ENCODE assay signal across 8 mouse cellular contexts in the genomic region with DNA sequence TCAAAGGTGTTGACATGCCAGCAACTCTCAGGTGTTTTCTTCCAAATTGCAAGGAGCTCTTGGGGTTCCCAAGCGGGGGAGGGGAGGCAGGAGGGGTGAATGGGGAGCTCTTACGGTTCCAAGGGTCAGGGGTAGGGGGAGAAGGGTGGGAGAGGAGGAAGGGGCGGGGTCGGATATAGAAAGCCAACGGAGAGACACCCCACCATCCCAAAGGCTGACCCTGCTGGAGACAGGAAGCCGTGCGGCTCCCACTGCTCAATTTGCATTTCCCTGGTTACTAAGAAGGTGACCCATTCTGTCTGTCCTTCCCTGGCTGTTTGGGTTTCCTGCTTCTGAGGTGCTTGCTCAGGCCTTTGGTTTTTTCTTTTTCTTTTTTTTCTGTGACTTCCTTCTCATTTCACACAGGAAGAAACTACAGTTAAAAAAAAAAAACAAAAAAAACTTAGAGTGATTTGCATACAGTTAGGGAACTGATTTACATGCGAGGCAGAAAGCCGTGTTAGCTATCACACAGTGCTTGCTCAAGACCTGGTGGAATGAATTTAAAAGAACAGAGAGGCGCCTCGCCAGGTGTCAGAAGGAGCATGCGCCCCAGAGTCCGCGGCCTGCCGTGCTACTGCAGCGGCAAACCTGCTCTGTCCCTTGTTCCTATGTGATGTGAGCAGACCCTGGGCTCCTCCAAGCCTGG. TPM values are rescaled to one million over a fixed set of nuclear protein-coding genes. Genes with fewer than 3 reads are reported as not detected.
DNase-seq lines count a peak whose midpoint lies in the region; ATAC-seq and TF ChIP-seq lines count a peak whose summit lies in the region.

No protein-coding gene starts in this region.

- TF ChIP-seq POLR2A in lung, adult 2 months (IDR thresholded peaks at IDR 0.05; ENCODE audit: borderline replicate concordance, extremely low read depth, low read depth, low read length), result no peak

- no peak for TF ChIP-seq CTCF in lung, adult 2 months (IDR thresholded peaks at IDR 0.05; ENCODE audit: insufficient read depth, low read length)

- H3K27ac ChIP-seq in liver, embryonic 12.5 days, result no peak overlapping the region

- no peaks in the 10 kb centered on the region for H3K4me1 ChIP-seq in lung, adult 2 months (ENCODE audit: control insufficient read depth, insufficient read depth, low read length)
- H3K4me1 ChIP-seq in liver, embryonic 12.5 days, result peaks cover 55% of the 10 kb centered on the region

- no peaks in the 10 kb centered on the region for H3K36me3 ChIP-seq in liver, embryonic 12.5 days

- 10% methylated on average over 16 of the region's 16 CpGs for WGBS in lung, adult 2 months
- 15% methylated on average over 16 of the region's 16 CpGs for WGBS in liver, embryonic 12.5 days (ENCODE audit: insufficient replicate concordance)

- peaks cover 33% of the 10 kb centered on the region for H3K27me3 ChIP-seq in liver, embryonic 12.5 days (replicated peaks)

- no peaks in the 10 kb centered on the region for H3K9me3 ChIP-seq in liver, embryonic 12.5 days (replicated peaks)

- H3K9ac ChIP-seq in liver, embryonic 12.5 days, result no peak overlapping the region

- H3K4me2 ChIP-seq in liver, embryonic 12.5 days, result peak overlapping the region; percentile 9; the same call in 1 of the 2 replicates

- no peak for ATAC-seq in CD4-positive, CD25-positive, alpha-beta regulatory T cell, adult 4 months
- ATAC-seq in liver, embryonic 12.5 days, result no peak

- DNase-seq in CD4-positive, CD25-positive, alpha-beta regulatory T cell, adult 2 months (ENCODE audit: low read depth, low spot score), result peak; percentile 30
- peak; percentile 23 for DNase-seq in lung, postnatal 25 days (ENCODE audit: low spot score)
- no peak for DNase-seq in lung, adult 2 months
- peak; percentile 62 for DNase-seq in thymus, postnatal 14 days
- no peak for DNase-seq in yolk sac, embryonic 10.5 days (ENCODE audit: low spot score)
- DNase-seq in Muller cell, postnatal 12 days (ENCODE audit: inconsistent ontology term), result no peak

- no peak overlapping the region for H3K4me3 ChIP-seq in lung, adult 2 months (replicated peaks; ENCODE audit: extremely low read depth, low read depth, low read length)
- H3K4me3 ChIP-seq in liver, embryonic 12.5 days, result no peak overlapping the region

RNA-seq across cellular contexts. Expression of gene Grhl3, which starts 44.5 kb away (rescaled TPM):
- not detected for polyA plus RNA-seq in CD4-positive, CD25-positive, alpha-beta regulatory T cell, adult 4 months (2017; shearing (Covaris generic))
- polyA plus RNA-seq in lung, adult 2 months (2012; rRNA removed), result 0.11 and 6.3 TPM in 2 replicates
- 1.0 and 1.1 TPM in 2 replicates for polyA plus RNA-seq in liver, embryonic 12.5 days (2016; fragmentation: Nextera tagmentation; extraction: Ambion mirVana)

Comparison
In these comparisons a context has a peak if more than half of its experiments do, and no peak if none do; other contexts are left out.
1. DNase-seq: peak in CD4-positive, CD25-positive, alpha-beta regulatory T cell, adult 2 months (single experiment), lung, postnatal 25 days (single experiment) and thymus, postnatal 14 days (single experiment); none in lung, adult 2 months (single experiment), yolk sac, embryonic 10.5 days (single experiment) and Muller cell, postnatal 12 days (single experiment).